Mouse (Mus musculus) left cerebral cortex, postnatal 14 days (tissue): ENCODE measurements around the gene Sp1. TPM values are rescaled to one million over a fixed set of nuclear protein-coding genes. Genes with fewer than 3 reads are reported as not detected.

ENCODE experiments used
- DNase-seq, 2 experiments: peaks; one replicate each; pipeline ENCODE4 v3.0.0; 2021 to 2022; ENCODE audit warnings: low spot score in 2 of 2, mixed read lengths in 1 of 2
- intact Hi-C: fragments of 180-260 bp; cut with DNase I; formaldehyde crosslinking; loops from one replicate; pipeline ENCODE4 v1.15.1; 2025
- total RNA-seq, 2 experiments: library from RNA; stranded (reverse); gene quantifications; 2 replicates each; pipeline ENCODE4 v1.2.3; 2021

Sp1 gene
- total RNA-seq, 2 experiments from 2014 or later, result 23.2 to 24.5 TPM

- DNase-seq, result no peak
- intact Hi-C loops, result no loop called here
These were observed 17.8 kb downstream of the Sp1 start for GRCm38 (mm10) chr15:102423602-102424240.

GRCm38 (mm10) chr15:102424657-102425056 is 18.7 kb downstream of the Sp1 start:
- intact Hi-C loops, result no loop called here
- no peak for DNase-seq

DNA sequence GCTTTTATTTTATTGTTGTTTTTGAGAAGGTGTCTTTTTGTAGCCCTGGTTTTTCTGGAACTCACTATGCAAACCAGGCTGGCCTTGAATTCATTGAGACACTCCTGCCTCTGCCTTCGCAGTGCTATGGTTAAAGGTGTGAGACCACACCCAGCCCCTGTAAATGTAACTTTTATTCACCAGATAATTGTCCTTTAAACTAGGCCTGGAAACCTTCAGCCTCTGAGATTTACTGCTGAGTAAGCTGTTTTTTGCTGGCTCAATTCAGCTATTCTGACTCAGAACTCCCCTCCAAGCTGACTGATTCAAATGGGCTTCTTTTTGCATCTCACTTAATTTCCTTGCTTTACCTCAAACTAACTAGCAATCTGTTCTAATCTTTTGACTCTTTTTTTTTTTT is 21.0 kb downstream of the Sp1 start:
- no peak for DNase-seq
- intact Hi-C loops, result no loop called here

DNA sequence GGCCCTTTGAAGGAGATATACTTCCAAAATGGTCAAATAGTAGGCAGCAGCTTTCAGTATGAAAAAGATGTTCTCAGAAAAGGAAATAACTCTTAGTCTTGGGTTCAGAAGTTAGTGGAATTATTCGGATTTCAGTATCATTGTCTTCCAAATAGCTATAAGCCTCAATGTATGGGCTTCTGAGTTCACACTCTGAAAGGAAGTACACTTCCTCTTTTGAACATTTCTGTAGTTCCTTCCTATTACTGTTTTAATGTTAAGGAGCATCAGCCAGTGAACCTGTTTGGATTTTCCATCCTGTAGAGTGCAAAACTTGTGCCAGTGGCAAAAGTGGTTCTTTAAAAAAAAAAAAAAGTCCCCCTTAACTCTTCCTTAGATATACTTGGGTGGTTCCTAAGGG is 26.1 kb downstream of the Sp1 start:
- intact Hi-C loops, result no loop called here
- no peak for DNase-seq

DNA sequence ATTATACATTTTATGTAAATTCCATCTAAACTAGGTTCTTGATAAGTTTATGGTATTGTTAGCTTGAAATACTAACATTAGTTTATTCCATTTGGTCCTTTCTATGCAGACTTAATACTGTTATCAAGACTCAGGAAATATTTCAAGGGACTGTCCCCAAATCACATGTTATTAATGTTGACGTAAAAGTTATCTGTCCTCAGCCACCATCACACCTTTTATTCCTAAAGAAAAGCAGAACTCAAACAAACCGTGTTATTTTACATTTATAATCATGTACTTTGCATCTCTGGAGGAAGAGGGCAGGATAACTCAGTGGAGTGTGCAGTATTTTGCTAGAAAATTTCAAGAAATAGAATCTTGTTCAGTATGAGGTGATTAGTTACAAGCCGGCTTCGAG is 27.2 kb downstream of the Sp1 start:
- intact Hi-C loops, result no loop called here
- DNase-seq, result no peak

GRCm38 (mm10) chr15:102442490-102442889 is 36.5 kb downstream of the Sp1 start:
- intact Hi-C loops, result loop anchor here (1.0 kb wide), 1 partner anchor 61 kb away; no protein-coding TSS in a partner anchor
- peak; percentile 89 to 90 for DNase-seq

- intact Hi-C loops, result no loop called here
- no peak for DNase-seq
These were observed 39.2 kb downstream of the Sp1 start, which contains the start of gene Amhr2 for GRCm38 (mm10) chr15:102445146-102445545. TSS of gene Amhr2 (plus strand) at chr15:102445367.

GRCm38 (mm10) chr15:102446448-102446847 is 40.5 kb downstream of the Sp1 start:
- no peak for DNase-seq
- intact Hi-C loops, result no loop called here

DNA sequence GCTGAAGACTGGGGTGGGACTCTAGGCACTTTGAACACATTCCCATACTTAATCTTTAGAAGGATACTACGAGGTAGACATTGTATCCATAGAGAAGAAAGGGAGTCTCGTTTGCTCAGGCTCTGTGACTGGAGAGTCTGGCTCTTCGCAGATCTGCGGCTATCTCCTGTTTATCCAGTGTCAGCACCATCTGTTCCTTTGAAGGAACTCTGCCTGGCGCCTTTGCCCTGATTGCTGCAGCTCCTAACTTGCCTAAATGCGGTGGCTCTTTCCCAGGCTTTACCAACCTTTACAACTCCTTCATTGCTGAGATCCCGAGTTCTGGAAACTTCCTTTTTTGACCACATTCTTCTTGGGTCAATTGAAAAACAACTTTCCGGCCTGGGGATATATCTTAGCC is 43.4 kb downstream of the Sp1 start:
- no peak for DNase-seq
- intact Hi-C loops, result no loop called here

DNA sequence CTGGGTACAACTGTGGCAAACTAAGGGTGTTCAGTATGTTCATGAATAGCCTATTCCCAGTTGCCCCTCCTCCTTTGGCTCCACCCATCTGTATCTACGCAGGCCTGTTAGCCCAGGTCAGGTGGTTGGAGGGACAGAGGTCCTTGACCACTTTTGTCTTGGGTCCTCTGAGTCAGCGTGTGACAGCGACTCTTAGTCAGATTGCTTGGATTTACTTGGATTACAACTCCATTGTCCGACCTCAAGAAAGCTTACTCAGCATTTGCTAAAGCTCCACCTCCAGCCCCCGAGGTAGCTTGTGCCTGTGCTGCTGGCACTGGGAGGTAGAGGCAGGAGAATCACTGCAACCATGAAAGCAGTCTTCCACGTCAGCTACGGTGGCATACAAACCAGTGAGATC is 45.0 kb downstream of the Sp1 start:
- DNase-seq, result no peak
- intact Hi-C loops, result no loop called here

GRCm38 (mm10) chr15:102451666-102452430 is 45.9 kb downstream of the Sp1 start:
- DNase-seq, result no peak
- intact Hi-C loops, result no loop called here

GRCm38 (mm10) chr15:102455993-102456392 is 50.0 kb downstream of the Sp1 start:
- intact Hi-C loops, result no loop called here
- DNase-seq, result no peak

GRCm38 (mm10) chr15:102458050-102458736 is 52.2 kb downstream of the Sp1 start:
- no peak for DNase-seq
- intact Hi-C loops, result no loop called here

GRCm38 (mm10) chr15:102458904-102459317 is 53.0 kb downstream of the Sp1 start, which contains the start of gene Prr13:
TSS of gene Prr13 (plus strand) at chr15:102459028.
- peak; percentile 85 to 91 for DNase-seq
- intact Hi-C loops, result no loop called here

GRCm38 (mm10) chr15:102459381-102459780 is 53.4 kb downstream of the Sp1 start:
- no peak for DNase-seq
- intact Hi-C loops, result no loop called here

GRCm38 (mm10) chr15:102459847-102460246 is 53.9 kb downstream of the Sp1 start:
- intact Hi-C loops, result no loop called here

DNA sequence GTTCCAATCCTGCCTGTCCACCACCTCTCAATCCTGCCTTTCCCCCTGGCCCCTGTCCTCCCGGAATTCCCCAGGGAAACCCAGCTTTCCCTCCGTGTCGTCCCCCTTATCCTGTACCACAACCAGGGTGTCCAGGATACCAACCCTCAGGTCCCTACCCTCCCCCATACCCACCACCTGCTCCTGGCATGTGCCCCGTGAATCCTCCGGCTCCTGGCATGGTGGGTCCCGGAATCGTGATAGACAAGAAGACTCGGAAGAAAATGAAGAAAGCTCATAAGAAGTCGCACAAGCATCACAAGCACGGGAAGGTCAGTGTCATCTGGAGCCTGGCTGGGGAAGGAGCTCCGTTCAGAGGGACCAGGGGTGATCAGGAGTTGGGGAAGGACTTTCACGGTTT is 54.5 kb downstream of the Sp1 start:
- intact Hi-C loops, result no loop called here
- no peak for DNase-seq

More at GRCm38 (mm10) chr15:102459847-102460246, 53.9 kb downstream of the Sp1 start:
- no peak for DNase-seq

DNA sequence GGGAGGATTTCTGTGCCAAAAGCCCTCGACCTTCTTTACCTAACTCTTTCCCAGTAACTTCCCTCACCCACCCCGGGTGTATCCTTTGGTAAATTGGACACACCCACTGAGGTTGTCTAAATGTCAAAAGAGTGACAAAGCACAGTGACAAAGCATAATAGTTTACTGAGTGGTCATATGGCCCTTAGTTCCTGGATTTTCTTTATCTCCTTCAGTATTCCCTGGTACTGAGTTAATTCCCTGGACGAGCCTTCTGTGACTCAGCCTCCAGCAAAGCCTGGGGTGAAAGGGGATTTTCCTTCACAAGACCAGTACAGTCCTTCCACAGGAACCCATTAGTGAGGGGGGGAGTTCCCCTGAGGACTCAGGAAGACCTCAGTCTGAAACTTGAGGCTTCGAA is 55.0 kb downstream of the Sp1 start:
- DNase-seq, result no peak
- intact Hi-C loops, result no loop called here

GRCm38 (mm10) chr15:102461430-102462075 is 55.6 kb downstream of the Sp1 start:
- intact Hi-C loops, result no loop called here
- DNase-seq, result no peak

GRCm38 (mm10) chr15:102463666-102464065 is 57.7 kb downstream of the Sp1 start:
- peak in 1 of 2 experiments; percentile 41 for DNase-seq
- intact Hi-C loops, result no loop called here
